Mouse (Mus musculus) heart, postnatal 0 days (tissue): ENCODE results near the gene Brinp2. TPM values are rescaled to one million over a fixed set of nuclear protein-coding genes. Genes with fewer than 3 reads are reported as not detected.

Experiments used
- ATAC-seq: fragments of 200-750 bp; cut with Nextera tagmentation; 2 replicates; pipeline ENCODE4 v1.8.0; 2017; ENCODE audit warnings: low read depth, moderate number of reproducible peaks, moderate library complexity; ENCODE audit not compliant: insufficient read depth
- DNase-seq: peaks from one replicate; pipeline ENCODE4 v3.0.0-alpha.2; 2016; ENCODE audit warnings: low spot score
- H3K27ac ChIP-seq: fragments of 300-500 bp; sonication (generic); 2 replicates; pipeline ENCODE4 v1.5.1; 2014; ENCODE audit warnings: low read depth, mild to moderate bottlenecking
- H3K27me3 ChIP-seq: fragments of 300-500 bp; sonication (generic); 2 replicates; pipeline ENCODE4 v1.6.1; 2014; ENCODE audit warnings: low read length, mixed read lengths; ENCODE audit not compliant: control insufficient read depth, insufficient read depth
- H3K36me3 ChIP-seq: fragments of 300-500 bp; sonication (generic); replicated peaks from 2 replicates; pipeline ENCODE4 v1.6.1; 2014; ENCODE audit warnings: low read length, mixed read lengths; ENCODE audit not compliant: control insufficient read depth, insufficient read depth
- H3K4me1 ChIP-seq: fragments of 300-500 bp; sonication (generic); 2 replicates; pipeline ENCODE4 v1.6.1; 2014; ENCODE audit warnings: antibody characterized with exemption; ENCODE audit not compliant: control insufficient read depth, insufficient read depth
- H3K4me2 ChIP-seq: fragments of 300-500 bp; sonication (generic); 2 replicates; pipeline ENCODE4 v1.6.1; 2014; ENCODE audit warnings: low read depth, mild to moderate bottlenecking, low read length, moderate library complexity
- H3K4me3 ChIP-seq: fragments of 300-500 bp; sonication (generic); 2 replicates; pipeline ENCODE4 v1.5.1; 2014; ENCODE audit warnings: low read depth, low read length
- H3K9ac ChIP-seq: fragments of 300-500 bp; sonication (generic); replicated peaks from 2 replicates; pipeline ENCODE4 v1.6.1; 2014; ENCODE audit warnings: low read depth, low read length, mixed read lengths
- H3K9me3 ChIP-seq: fragments of 300-500 bp; sonication (generic); replicated peaks from 2 replicates; pipeline ENCODE4 v1.6.1; 2016; ENCODE audit warnings: low read length; ENCODE audit not compliant: control insufficient read depth
- CTCF ChIP-seq: IDR thresholded peaks from 2 replicates; pipeline ENCODE4 v1.5.1; 2016; ENCODE audit warnings: antibody characterized with exemption, control low read depth, low read depth
- EP300 ChIP-seq: IDR thresholded peaks from 2 replicates; pipeline ENCODE4 v1.6.1; 2016; ENCODE audit warnings: antibody characterized with exemption, low read depth
- WGBS: fragments of 180-500 bp; shearing (Covaris S2); extraction: QIAGEN DNeasy Blood & Tissue Kit; methylation state at CpG from one replicate; pipeline ENCODE4 v1.1.7; 2014; 5-methylcytosine and 5-hydroxymethylcytosine counted together
- polyA plus RNA-seq: library from polyadenylated mRNA; unstranded; fragments of >200 nt; fragmentation: Nextera tagmentation; extraction: Ambion mirVana; gene quantifications from 2 replicates; pipeline ENCODE4 v1.2.1, GENCODE M21; 2015
- total RNA-seq: library from RNA; depleted of rRNA; stranded (reverse); fragments of >200 nt; gene quantifications from 2 replicates; pipeline ENCODE4 v1.2.3, GENCODE M21; 2014; ENCODE audit warnings: low replicate concordance

The Brinp2 gene
- total and polyA plus RNA-seq, 2 experiments from 2014 or later, result 0.08 to 0.27 TPM

GRCm38 (mm10) chr1:158355177-158356050, 712 bp downstream of the Brinp2 start:
- H3K36me3 ChIP-seq, result no peaks in the 10 kb centered on the region
- TF ChIP-seq CTCF, result no peak
- no peak for TF ChIP-seq EP300
- no peaks in the 10 kb centered on the region for H3K4me1 ChIP-seq
- no peak for DNase-seq
- peak overlapping the region; percentile 76 for H3K4me2 ChIP-seq
- 0 out of 2 replicates have a peak overlapping the region, but pooled peaks have one; percentile 35 for H3K9ac ChIP-seq
- no peaks in the 10 kb centered on the region for H3K9me3 ChIP-seq
- 14% methylated on average over 28 of the region's 28 CpGs for WGBS
- ATAC-seq, result no peak
- no peak overlapping the region for H3K27ac ChIP-seq
- peak overlapping the region; percentile 53 for H3K4me3 ChIP-seq
- peaks cover 41% of the 10 kb centered on the region for H3K27me3 ChIP-seq

- H3K9me3 ChIP-seq, result no peaks in the 10 kb centered on the region
- H3K27ac ChIP-seq, result no peak overlapping the region
- ATAC-seq (no peak), DNase-seq (no peak)
- 56% methylated on average over 5 of the region's 5 CpGs for WGBS
- H3K4me1 ChIP-seq, result no peaks in the 10 kb centered on the region
- H3K4me3 ChIP-seq, result no peak overlapping the region
- H3K36me3 ChIP-seq, result no peaks in the 10 kb centered on the region
- no peak overlapping the region for H3K4me2 ChIP-seq
- peaks cover 39% of the 10 kb centered on the region for H3K27me3 ChIP-seq
- H3K9ac ChIP-seq, result no peak overlapping the region
- TF ChIP-seq CTCF (no peak), EP300 (no peak)
Observed at GRCm38 (mm10) chr1:158353656-158354371, 2.3 kb downstream of the Brinp2 start.

DNA sequence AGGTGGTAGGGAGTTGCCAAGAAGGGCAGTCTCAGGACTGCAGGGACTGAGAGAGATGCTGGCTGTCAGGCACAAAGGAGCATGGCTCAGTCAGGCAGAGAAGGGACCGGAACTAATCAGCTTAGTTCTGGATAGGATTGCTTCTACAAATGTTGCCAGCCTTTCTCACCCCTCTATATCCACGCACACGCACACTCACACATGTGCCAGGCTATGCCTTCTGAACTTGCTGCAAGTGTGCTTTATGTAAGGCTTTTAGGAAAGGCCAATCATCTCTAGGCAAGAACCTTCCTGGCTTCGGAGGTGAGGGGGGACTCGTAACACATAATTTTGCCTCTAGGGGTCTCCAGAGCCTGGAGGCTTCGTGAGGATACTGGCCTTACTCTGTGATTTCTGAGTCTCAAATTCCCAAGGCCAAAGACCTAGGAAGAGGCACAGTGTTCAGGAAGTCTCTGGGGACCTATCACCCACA, 12.8 kb downstream of the Brinp2 start:
- Histone ChIP-seq H3K27ac (no peak overlapping the region), H3K9me3 (no peaks in the 10 kb centered on the region), H3K4me2 (no peak overlapping the region), H3K36me3 (no peaks in the 10 kb centered on the region), H3K4me1 (no peaks in the 10 kb centered on the region), H3K4me3 (no peak overlapping the region), H3K9ac (no peak overlapping the region), H3K27me3 (no peaks in the 10 kb centered on the region)
- TF ChIP-seq CTCF (peak; percentile 23; the same call in 1 of the 2 replicates), EP300 (no peak)
- DNase-seq (no peak), ATAC-seq (no peak)
- WGBS, result 40% methylated on average over 6 of the region's 6 CpGs

DNA sequence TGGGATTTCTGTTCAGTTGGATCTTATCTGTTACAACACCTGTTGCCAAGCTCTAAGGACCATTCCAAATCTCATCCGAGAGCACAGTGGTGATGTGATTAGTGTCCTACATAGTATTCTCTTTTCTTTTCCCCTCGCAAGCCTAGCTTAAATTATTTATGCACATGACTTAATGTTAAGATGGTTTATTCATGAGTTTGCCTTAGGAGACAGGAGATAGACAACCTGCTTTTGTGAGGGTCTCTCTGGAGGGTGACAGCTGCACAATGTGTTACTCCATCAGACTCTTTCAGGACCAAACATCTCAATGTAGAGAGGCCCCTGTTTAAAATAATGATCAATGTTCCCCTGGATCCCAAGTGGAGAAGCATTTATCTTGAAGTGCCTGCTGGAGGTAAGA, 27.3 kb downstream of the Brinp2 start:
- H3K9ac ChIP-seq, result no peak overlapping the region
- H3K36me3 ChIP-seq, result no peaks in the 10 kb centered on the region
- ATAC-seq (no peak), DNase-seq (no peak)
- no peak overlapping the region for H3K27ac ChIP-seq
- no peaks in the 10 kb centered on the region for H3K9me3 ChIP-seq
- TF ChIP-seq EP300 (no peak), CTCF (no peak)
- no peak overlapping the region for H3K4me3 ChIP-seq
- H3K4me1 ChIP-seq, result no peaks in the 10 kb centered on the region
- no peaks in the 10 kb centered on the region for H3K27me3 ChIP-seq
- WGBS, result 67% methylated on average over 2 of the region's 2 CpGs
- H3K4me2 ChIP-seq, result no peak overlapping the region

- no peak for TF ChIP-seq EP300
- no peak for TF ChIP-seq CTCF
- WGBS, result 64% methylated on average over 5 of the region's 5 CpGs
- Histone ChIP-seq H3K27ac (no peak overlapping the region), H3K4me2 (no peak overlapping the region), H3K9me3 (no peaks in the 10 kb centered on the region), H3K4me1 (no peaks in the 10 kb centered on the region), H3K27me3 (no peaks in the 10 kb centered on the region), H3K36me3 (no peaks in the 10 kb centered on the region), H3K9ac (no peak overlapping the region), H3K4me3 (no peak overlapping the region)
- DNase-seq (no peak), ATAC-seq (no peak)
Observed at GRCm38 (mm10) chr1:158328126-158328525, 28.0 kb downstream of the Brinp2 start.
